Mouse (Mus musculus): Measurements from ENCODE around the gene Npr1. TPM values are rescaled to one million over a fixed set of nuclear protein-coding genes. Genes with fewer than 3 reads are reported as not detected.

The Npr1 gene
- polyA plus RNA-seq, 1 experiment from 2014 or later, result 2.5 TPM

GRCm38 (mm10) chr3:90429576-90429975 lies 36.1 kb downstream of the Npr1 start:
- 84% methylated on average over 3 of the region's 3 CpGs for WGBS
- Histone ChIP-seq H3K4me2 (replicated peaks) (no peak overlapping the region), H3K4me1 (peaks cover 36% of the 10 kb centered on the region), H3K36me3 (peaks cover 12% of the 10 kb centered on the region), H3K9me3 (no peaks in the 10 kb centered on the region), H3K27ac (replicated peaks) (no peak overlapping the region), H3K9ac (replicated peaks) (no peak overlapping the region), H3K4me3 (no peak overlapping the region), H3K27me3 (no peaks in the 10 kb centered on the region)
- no peak for ATAC-seq (ENCODE audit: low FRiP score, low read depth)

- peaks cover 20% of the 10 kb centered on the region for H3K36me3 ChIP-seq
- peaks cover 31% of the 10 kb centered on the region for H3K4me1 ChIP-seq
- H3K27me3 ChIP-seq, result no peaks in the 10 kb centered on the region
- WGBS, result 87% methylated on average over 6 of the region's 6 CpGs
- H3K4me2 ChIP-seq (replicated peaks), result no peak overlapping the region
- no peak for ATAC-seq (ENCODE audit: low FRiP score, low read depth)
- no peaks in the 10 kb centered on the region for H3K9me3 ChIP-seq
- no peak overlapping the region for H3K9ac ChIP-seq (replicated peaks)
- H3K4me3 ChIP-seq, result no peak overlapping the region
- H3K27ac ChIP-seq (replicated peaks), result no peak overlapping the region
Measured at GRCm38 (mm10) chr3:90428186-90428585, 37.5 kb downstream of the Npr1 start.

GRCm38 (mm10) chr3:90427574-90427973 lies 38.1 kb downstream of the Npr1 start:
- 50% methylated on average over 1 of the region's 1 CpGs for WGBS
- no peak overlapping the region for H3K9ac ChIP-seq (replicated peaks)
- no peak for ATAC-seq (ENCODE audit: low FRiP score, low read depth)
- no peak overlapping the region for H3K4me2 ChIP-seq (replicated peaks)
- no peak overlapping the region for H3K27ac ChIP-seq (replicated peaks)
- H3K36me3 ChIP-seq, result peaks cover 26% of the 10 kb centered on the region
- no peak overlapping the region for H3K4me3 ChIP-seq
- H3K27me3 ChIP-seq, result no peaks in the 10 kb centered on the region
- H3K9me3 ChIP-seq, result no peaks in the 10 kb centered on the region
- H3K4me1 ChIP-seq, result peaks cover 29% of the 10 kb centered on the region

GRCm38 (mm10) chr3:90425499-90425898 lies 40.2 kb downstream of the Npr1 start:
- Histone ChIP-seq H3K27ac (replicated peaks) (no peak overlapping the region), H3K4me1 (peaks cover 9% of the 10 kb centered on the region), H3K9me3 (no peaks in the 10 kb centered on the region), H3K36me3 (peaks cover 40% of the 10 kb centered on the region), H3K9ac (replicated peaks) (no peak overlapping the region), H3K27me3 (no peaks in the 10 kb centered on the region), H3K4me3 (no peak overlapping the region), H3K4me2 (replicated peaks) (no peak overlapping the region)
- no peak for ATAC-seq (ENCODE audit: low FRiP score, low read depth)
- 85% methylated on average over 2 of the region's 2 CpGs for WGBS

GRCm38 (mm10) chr3:90423549-90423948 lies 42.1 kb downstream of the Npr1 start:
- no peak overlapping the region for H3K4me2 ChIP-seq (replicated peaks)
- H3K9me3 ChIP-seq, result no peaks in the 10 kb centered on the region
- no peak overlapping the region for H3K27ac ChIP-seq (replicated peaks)
- H3K9ac ChIP-seq (replicated peaks), result no peak overlapping the region
- H3K4me3 ChIP-seq, result no peak overlapping the region
- no peaks in the 10 kb centered on the region for H3K27me3 ChIP-seq
- no peak for ATAC-seq (ENCODE audit: low FRiP score, low read depth)
- peaks cover 47% of the 10 kb centered on the region for H3K36me3 ChIP-seq
- H3K4me1 ChIP-seq, result no peaks in the 10 kb centered on the region

GRCm38 (mm10) chr3:90420696-90421095 lies 45.0 kb downstream of the Npr1 start:
- H3K4me2 ChIP-seq (replicated peaks), result no peak overlapping the region
- no peak overlapping the region for H3K9ac ChIP-seq (replicated peaks)
- H3K27me3 ChIP-seq, result no peaks in the 10 kb centered on the region
- no peak overlapping the region for H3K27ac ChIP-seq (replicated peaks)
- WGBS, result 94% methylated on average over 6 of the region's 6 CpGs
- H3K36me3 ChIP-seq, result peaks cover 75% of the 10 kb centered on the region
- no peak overlapping the region for H3K4me3 ChIP-seq
- no peak for ATAC-seq (ENCODE audit: low FRiP score, low read depth)
- H3K4me1 ChIP-seq, result no peaks in the 10 kb centered on the region
- H3K9me3 ChIP-seq, result no peaks in the 10 kb centered on the region

GRCm38 (mm10) chr3:90413011-90413396 lies 52.7 kb downstream of the Npr1 start:
- ATAC-seq (ENCODE audit: low FRiP score, low read depth), result 0 out of 2 replicates have a peak, but pooled peaks have one; percentile 6
- WGBS, result 78% methylated on average over 3 of the region's 3 CpGs

GRCm38 (mm10) chr3:90412312-90413010 lies 53.2 kb downstream of the Npr1 start:
- Histone ChIP-seq H3K27me3 (no peaks in the 10 kb centered on the region), H3K4me2 (replicated peaks) (no peak overlapping the region), H3K9me3 (no peaks in the 10 kb centered on the region), H3K4me3 (no peak overlapping the region), H3K36me3 (peaks cover 94% of the 10 kb centered on the region), H3K4me1 (no peaks in the 10 kb centered on the region), H3K27ac (replicated peaks) (no peak overlapping the region), H3K9ac (replicated peaks) (no peak overlapping the region)
- 53% methylated on average over 5 of the region's 5 CpGs for WGBS
- ATAC-seq (ENCODE audit: low FRiP score, low read depth), result 0 out of 2 replicates have a peak, but pooled peaks have one; percentile 56

More at GRCm38 (mm10) chr3:90413011-90413396, 52.7 kb downstream of the Npr1 start:
- H3K4me2 ChIP-seq (replicated peaks), result no peak overlapping the region
- H3K36me3 ChIP-seq, result peaks cover 94% of the 10 kb centered on the region
- H3K9ac ChIP-seq (replicated peaks), result no peak overlapping the region
- H3K9me3 ChIP-seq, result no peaks in the 10 kb centered on the region
- no peak overlapping the region for H3K4me3 ChIP-seq
- H3K27ac ChIP-seq (replicated peaks), result no peak overlapping the region
- H3K4me1 ChIP-seq, result no peaks in the 10 kb centered on the region
- H3K27me3 ChIP-seq, result no peaks in the 10 kb centered on the region

GRCm38 (mm10) chr3:90408721-90409120 lies 56.9 kb downstream of the Npr1 start:
- 93% methylated on average over 3 of the region's 3 CpGs for WGBS
- Histone ChIP-seq H3K27ac (replicated peaks) (no peak overlapping the region), H3K9ac (replicated peaks) (no peak overlapping the region), H3K4me1 (no peaks in the 10 kb centered on the region), H3K36me3 (peaks cover 94% of the 10 kb centered on the region), H3K4me3 (no peak overlapping the region), H3K27me3 (no peaks in the 10 kb centered on the region), H3K4me2 (replicated peaks) (no peak overlapping the region), H3K9me3 (no peaks in the 10 kb centered on the region)
- no peak for ATAC-seq (ENCODE audit: low FRiP score, low read depth)

GRCm38 (mm10) chr3:90406414-90406813 lies 59.3 kb downstream of the Npr1 start:
- Histone ChIP-seq H3K9me3 (no peaks in the 10 kb centered on the region), H3K27me3 (no peaks in the 10 kb centered on the region), H3K27ac (replicated peaks) (no peak overlapping the region), H3K4me2 (replicated peaks) (no peak overlapping the region), H3K36me3 (peaks cover 98% of the 10 kb centered on the region), H3K4me1 (no peaks in the 10 kb centered on the region), H3K4me3 (no peak overlapping the region), H3K9ac (replicated peaks) (no peak overlapping the region)
- ATAC-seq (ENCODE audit: low FRiP score, low read depth), result no peak
- WGBS, result 97% methylated on average over 5 of the region's 5 CpGs

GRCm38 (mm10) chr3:90404609-90405008 lies 61.1 kb downstream of the Npr1 start:
- Histone ChIP-seq H3K27ac (replicated peaks) (no peak overlapping the region), H3K4me2 (replicated peaks) (no peak overlapping the region), H3K27me3 (no peaks in the 10 kb centered on the region), H3K36me3 (peaks cover 100% of the 10 kb centered on the region), H3K9me3 (no peaks in the 10 kb centered on the region), H3K9ac (replicated peaks) (no peak overlapping the region), H3K4me3 (no peak overlapping the region), H3K4me1 (no peaks in the 10 kb centered on the region)
- no peak for ATAC-seq (ENCODE audit: low FRiP score, low read depth)
- 88% methylated on average over 4 of the region's 4 CpGs for WGBS

GRCm38 (mm10) chr3:90404121-90404520 lies 61.5 kb downstream of the Npr1 start:
- no peak overlapping the region for H3K27ac ChIP-seq (replicated peaks)
- no peak overlapping the region for H3K4me2 ChIP-seq (replicated peaks)
- H3K27me3 ChIP-seq, result no peaks in the 10 kb centered on the region
- 91% methylated on average over 3 of the region's 3 CpGs for WGBS
- H3K4me3 ChIP-seq, result no peak overlapping the region
- no peak overlapping the region for H3K9ac ChIP-seq (replicated peaks)
- no peak for ATAC-seq (ENCODE audit: low FRiP score, low read depth)
- peaks cover 100% of the 10 kb centered on the region for H3K36me3 ChIP-seq
- no peaks in the 10 kb centered on the region for H3K4me1 ChIP-seq
- H3K9me3 ChIP-seq, result no peaks in the 10 kb centered on the region

- ATAC-seq (ENCODE audit: low FRiP score, low read depth), result no peak
- no peak overlapping the region for H3K27ac ChIP-seq (replicated peaks)
- 84% methylated on average over 4 of the region's 4 CpGs for WGBS
- H3K4me1 ChIP-seq, result no peaks in the 10 kb centered on the region
- H3K36me3 ChIP-seq, result peaks cover 88% of the 10 kb centered on the region
- H3K4me3 ChIP-seq, result no peak overlapping the region
- no peaks in the 10 kb centered on the region for H3K27me3 ChIP-seq
- H3K4me2 ChIP-seq (replicated peaks), result no peak overlapping the region
- no peak overlapping the region for H3K9ac ChIP-seq (replicated peaks)
- H3K9me3 ChIP-seq, result no peaks in the 10 kb centered on the region
Measured at GRCm38 (mm10) chr3:90400993-90401392, 64.7 kb downstream of the Npr1 start.
